Mouse (Mus musculus) ovary, adult 18-20 months (tissue): ENCODE data around the gene Slc25a15.

Experiments used
- DNase-seq: peaks from one replicate; pipeline ENCODE4 v3.0.0; 2022; ENCODE audit warnings: low spot score, mixed read lengths

Slc25a15 gene

GRCm38 (mm10) chr8:22398142-22398951 lies at the start of gene Slc25a15:
Gene Slc25a15, minus strand, starts transcription at chr8:22398597.
- DNase-seq = peak; percentile 85

- DNase-seq = no peak
Observed at GRCm38 (mm10) chr8:22411971-22412370, 13.6 kb upstream of the Slc25a15 start.

GRCm38 (mm10) chr8:22411282-22411702 lies 12.9 kb upstream of the Slc25a15 start, which contains the start of gene Mrps31:
Gene Mrps31, plus strand, starts transcription at chr8:22411361.
- peak; percentile 65 for DNase-seq

GRCm38 (mm10) chr8:22410688-22411281 lies 12.4 kb upstream of the Slc25a15 start:
- DNase-seq = no peak

GRCm38 (mm10) chr8:22405733-22406132 lies 7.3 kb upstream of the Slc25a15 start:
- DNase-seq = no peak

- DNase-seq = no peak
Observed at GRCm38 (mm10) chr8:22403235-22403634, 4.8 kb upstream of the Slc25a15 start.

- DNase-seq = no peak
Observed at GRCm38 (mm10) chr8:22400593-22400992, 2.2 kb upstream of the Slc25a15 start.

GRCm38 (mm10) chr8:22399285-22399880 lies 986 bp upstream of the Slc25a15 start:
- no peak for DNase-seq

- DNase-seq = no peak
Observed at GRCm38 (mm10) chr8:22397811-22398141, 621 bp downstream of the Slc25a15 start.

GRCm38 (mm10) chr8:22395256-22395655 lies 3.1 kb downstream of the Slc25a15 start:
- DNase-seq = no peak

- DNase-seq = no peak
Observed at GRCm38 (mm10) chr8:22394471-22394870, 3.9 kb downstream of the Slc25a15 start.

- DNase-seq = no peak
Observed at GRCm38 (mm10) chr8:22390766-22391463, 7.5 kb downstream of the Slc25a15 start.

- no peak for DNase-seq
Observed at GRCm38 (mm10) chr8:22389874-22390273, 8.5 kb downstream of the Slc25a15 start.

GRCm38 (mm10) chr8:22385158-22385557 lies 13.2 kb downstream of the Slc25a15 start:
- DNase-seq = no peak

- no peak for DNase-seq
Observed at GRCm38 (mm10) chr8:22382824-22383595, 15.4 kb downstream of the Slc25a15 start.

- no peak for DNase-seq
Observed at GRCm38 (mm10) chr8:22380934-22381333, 17.5 kb downstream of the Slc25a15 start.

- DNase-seq = no peak
Observed at GRCm38 (mm10) chr8:22376903-22377302, 21.5 kb downstream of the Slc25a15 start.

GRCm38 (mm10) chr8:22376311-22376710 lies 22.1 kb downstream of the Slc25a15 start:
- no peak for DNase-seq

- DNase-seq = no peak
Observed at GRCm38 (mm10) chr8:22359882-22360281, 38.5 kb downstream of the Slc25a15 start.

GRCm38 (mm10) chr8:22359359-22359758 lies 39.0 kb downstream of the Slc25a15 start:
- no peak for DNase-seq

GRCm38 (mm10) chr8:22335426-22335825 lies 63.0 kb downstream of the Slc25a15 start:
- no peak for DNase-seq
